Mouse (Mus musculus) heart, postnatal 25 days (tissue): ENCODE results near the gene Supt20. TPM values are rescaled to one million over a fixed set of nuclear protein-coding genes. Genes with fewer than 3 reads are reported as not detected.

ENCODE experiments used
- DNase-seq: peaks from one replicate; pipeline ENCODE4 v3.0.0; 2022; ENCODE audit warnings: low spot score
- intact Hi-C: fragments of 180-260 bp; cut with DNase I; formaldehyde crosslinking; loops from one replicate; pipeline ENCODE4 v1.15.1; 2025
- total RNA-seq, 2 experiments: library from RNA; stranded (reverse); gene quantifications; 2 replicates each; pipeline ENCODE4 v1.2.3; 2021

Gene Supt20
- total RNA-seq: 10 to 100 TPM; 18.4 to 18.9 TPM

- peak; percentile 87 for DNase-seq
- intact Hi-C loops: loop anchor here (1.0 kb wide), 1 partner anchor 43 kb away; the partner anchor contains the start of genes Alg5 and Exosc8
Measured at GRCm38 (mm10) chr3:54692202-54693055, at the start of gene Supt20. Gene Supt20 (plus strand): TSS chr3:54692807.

GRCm38 (mm10) chr3:54642851-54643250 is 49.8 kb upstream of the Supt20 start:
- no peak for DNase-seq
- intact Hi-C loops: no loop called here

GRCm38 (mm10) chr3:54647583-54647982 is 45.0 kb upstream of the Supt20 start:
- DNase-seq: no peak
- intact Hi-C loops: no loop called here

- intact Hi-C loops: no loop called here
- DNase-seq: no peak
Measured at GRCm38 (mm10) chr3:54651576-54651975, 41.0 kb upstream of the Supt20 start.

- intact Hi-C loops: no loop called here
- DNase-seq: no peak
Measured at GRCm38 (mm10) chr3:54654169-54654568, 38.4 kb upstream of the Supt20 start.

GRCm38 (mm10) chr3:54657090-54657489 is 35.5 kb upstream of the Supt20 start:
- intact Hi-C loops: no loop called here
- DNase-seq: no peak

GRCm38 (mm10) chr3:54657888-54658626 is 34.5 kb upstream of the Supt20 start:
- intact Hi-C loops: no loop called here

GRCm38 (mm10) chr3:54659736-54660135 is 32.9 kb upstream of the Supt20 start:
- DNase-seq: no peak
- intact Hi-C loops: no loop called here

More at GRCm38 (mm10) chr3:54657888-54658626, 34.5 kb upstream of the Supt20 start:
- DNase-seq: no peak

GRCm38 (mm10) chr3:54662411-54662810 is 30.2 kb upstream of the Supt20 start:
- intact Hi-C loops: no loop called here
- no peak for DNase-seq

GRCm38 (mm10) chr3:54668141-54668540 is 24.5 kb upstream of the Supt20 start:
- no peak for DNase-seq
- intact Hi-C loops: no loop called here

GRCm38 (mm10) chr3:54668722-54669121 is 23.9 kb upstream of the Supt20 start:
- DNase-seq: no peak
- intact Hi-C loops: no loop called here

GRCm38 (mm10) chr3:54669559-54669958 is 23.0 kb upstream of the Supt20 start:
- no peak for DNase-seq
- intact Hi-C loops: no loop called here

- intact Hi-C loops: no loop called here
Measured at GRCm38 (mm10) chr3:54672111-54672510, 20.5 kb upstream of the Supt20 start.

GRCm38 (mm10) chr3:54672557-54673529 is 19.8 kb upstream of the Supt20 start:
- intact Hi-C loops: loop anchor here (1.0 kb wide), 1 partner anchor 320 kb away; no protein-coding TSS in a partner anchor
- no peak for DNase-seq

More at GRCm38 (mm10) chr3:54672111-54672510, 20.5 kb upstream of the Supt20 start:
- DNase-seq: no peak

GRCm38 (mm10) chr3:54676818-54677217 is 15.8 kb upstream of the Supt20 start:
- intact Hi-C loops: no loop called here
- no peak for DNase-seq

GRCm38 (mm10) chr3:54681310-54682204 is 11.1 kb upstream of the Supt20 start:
- no peak for DNase-seq
- intact Hi-C loops: no loop called here

GRCm38 (mm10) chr3:54685202-54685601 is 7.4 kb upstream of the Supt20 start:
- intact Hi-C loops: no loop called here

GRCm38 (mm10) chr3:54687245-54687644 is 5.4 kb upstream of the Supt20 start:
- intact Hi-C loops: no loop called here
- no peak for DNase-seq

More at GRCm38 (mm10) chr3:54685202-54685601, 7.4 kb upstream of the Supt20 start:
- DNase-seq: no peak

GRCm38 (mm10) chr3:54689091-54689490 is 3.5 kb upstream of the Supt20 start:
- no peak for DNase-seq
- intact Hi-C loops: loop anchor here (1.0 kb wide), 1 partner anchor 336 kb away; no protein-coding TSS in a partner anchor
